Mouse (Mus musculus) kidney, adult 9 months (tissue): ENCODE measurements at regions not wholly inside any gene's neighbourhood (a gene's known extent, or its start where the extent isn't known, plus 50 kb on each side); places are given as distances from the start of the nearest gene placed in this dataset.

Source experiments
- DNase-seq: peaks from one replicate; pipeline ENCODE4 v3.0.0; 2022

DNA sequence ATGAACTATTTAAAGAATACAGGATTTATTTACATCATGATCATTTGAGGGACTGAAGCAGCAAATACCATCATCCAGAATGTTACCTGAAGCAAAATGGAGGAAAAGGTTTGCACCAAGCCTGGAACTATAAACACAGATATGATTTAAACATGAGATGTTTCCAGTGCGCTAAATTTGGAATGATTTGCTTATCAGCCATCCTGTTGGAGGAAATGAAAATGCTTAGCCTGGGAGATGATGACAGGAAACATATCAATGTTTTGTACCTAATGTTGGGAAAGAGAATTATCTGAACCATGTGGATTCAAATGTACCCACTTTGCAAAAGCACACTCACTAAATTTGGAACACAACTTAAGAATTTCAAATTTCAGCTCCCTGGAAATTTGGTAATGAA, 149.3 kb downstream of the Adgra3 start:
- no peak for DNase-seq

DNA sequence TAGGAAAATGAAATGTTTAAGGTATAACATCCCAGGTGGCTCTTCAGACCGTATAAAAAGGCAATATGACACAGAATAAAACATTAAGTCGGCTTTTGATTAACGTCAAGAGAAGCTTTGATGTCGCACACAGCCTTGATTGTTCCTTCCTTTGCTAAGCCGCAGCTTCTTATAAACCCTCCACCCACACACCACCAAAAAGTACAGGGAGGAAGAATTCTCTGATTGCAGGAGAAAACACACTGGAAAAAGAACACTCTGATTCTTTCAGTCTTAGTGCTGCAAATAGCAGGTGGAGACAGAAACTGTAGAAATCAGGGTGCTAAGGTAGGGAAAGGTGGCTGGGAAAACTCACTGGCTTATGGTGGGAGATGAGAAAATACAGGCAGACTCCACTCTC, 162.7 kb downstream of the Adgra3 start:
- DNase-seq: no peak

DNA sequence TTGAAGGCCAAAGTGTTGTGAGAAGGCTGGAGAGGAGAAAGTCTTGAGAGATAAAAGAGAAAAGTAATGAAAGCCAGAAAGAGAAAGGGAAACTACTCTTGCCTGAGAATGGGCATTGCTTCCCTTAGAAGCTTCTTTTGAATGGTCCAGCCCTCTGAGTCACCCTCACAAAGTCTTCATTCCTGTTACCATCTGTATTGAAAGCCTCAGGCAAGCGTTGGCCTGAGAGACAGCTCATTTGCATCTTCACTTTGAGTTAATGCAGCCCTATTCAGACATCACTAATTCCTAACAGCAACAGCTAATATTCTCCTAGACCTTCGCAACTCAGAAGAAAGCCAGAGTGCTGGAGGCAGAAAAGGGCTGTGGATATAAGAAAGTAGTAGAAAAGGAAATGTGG, 178.4 kb downstream of the Adgra3 start:
- DNase-seq: no peak

- DNase-seq: no peak
Observed at GRCm38 (mm10) chr5:49876240-49876639, 182.6 kb downstream of the Adgra3 start.

- peak; percentile 19 for DNase-seq
Observed at GRCm38 (mm10) chr5:49857202-49857601, 201.6 kb downstream of the Adgra3 start.

- no peak for DNase-seq
Observed at GRCm38 (mm10) chr5:49856036-49856435, 202.8 kb downstream of the Adgra3 start.

- DNase-seq: no peak
Observed at GRCm38 (mm10) chr5:49848680-49849079, 210.1 kb downstream of the Adgra3 start.

GRCm38 (mm10) chr5:49848174-49848573, 210.6 kb downstream of the Adgra3 start:
- no peak for DNase-seq

DNA sequence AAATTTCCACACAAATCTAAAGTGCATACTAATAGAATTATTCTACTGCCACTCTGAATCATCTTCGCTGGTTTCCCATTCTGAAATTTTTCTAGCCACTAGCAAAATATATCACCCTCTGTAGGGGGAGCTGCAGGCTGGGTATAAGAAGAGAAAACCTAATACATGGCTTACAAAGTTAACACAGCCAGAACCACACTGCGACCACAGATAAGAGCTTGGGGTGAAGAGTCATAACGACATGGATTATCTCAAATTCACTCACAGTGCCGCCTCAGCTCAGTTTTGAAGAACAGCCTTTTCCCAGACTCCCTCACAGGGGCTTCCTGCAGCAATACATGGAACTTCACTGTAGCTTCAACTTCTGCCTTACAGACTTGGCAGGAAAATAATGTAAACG, 240.0 kb downstream of the Adgra3 start:
- DNase-seq: no peak

GRCm38 (mm10) chr5:49816751-49817150, 242.1 kb downstream of the Adgra3 start:
- no peak for DNase-seq

GRCm38 (mm10) chr5:49813335-49813734, 245.5 kb downstream of the Adgra3 start:
- DNase-seq: no peak

GRCm38 (mm10) chr5:49788494-49789160, 263.9 kb upstream of the Kcnip4 start:
- DNase-seq: no peak

DNA sequence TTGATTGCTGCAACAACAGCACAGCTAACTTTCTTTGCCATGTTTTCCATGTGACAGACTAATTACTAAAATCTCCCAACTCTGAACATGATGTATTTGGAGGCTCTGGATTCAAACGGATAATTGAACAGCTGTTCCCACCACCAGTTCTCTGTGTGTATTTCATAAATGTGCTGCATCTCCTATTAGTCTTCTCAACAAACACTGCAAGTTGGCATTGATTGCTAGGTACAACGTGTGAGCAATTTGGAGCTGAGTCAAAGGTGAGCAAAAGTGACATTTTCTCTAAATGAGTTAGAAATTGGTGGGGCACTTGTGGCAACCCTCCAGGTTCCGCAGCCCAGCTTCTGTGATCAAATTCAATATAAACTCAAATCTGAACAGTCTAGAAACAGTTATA, 259.0 kb upstream of the Kcnip4 start:
- DNase-seq: no peak

GRCm38 (mm10) chr5:49761054-49761453, 236.3 kb upstream of the Kcnip4 start:
- DNase-seq: no peak

GRCm38 (mm10) chr5:49755531-49755930, 230.8 kb upstream of the Kcnip4 start:
- no peak for DNase-seq

- no peak for DNase-seq
Observed at GRCm38 (mm10) chr5:49712607-49713006, 187.9 kb upstream of the Kcnip4 start.

- no peak for DNase-seq
Observed at GRCm38 (mm10) chr5:49682156-49682555, 157.4 kb upstream of the Kcnip4 start.

- no peak for DNase-seq
Observed at GRCm38 (mm10) chr5:49681514-49681913, 156.8 kb upstream of the Kcnip4 start.

- DNase-seq: no peak
Observed at GRCm38 (mm10) chr5:49675885-49676284, 151.2 kb upstream of the Kcnip4 start.

DNA sequence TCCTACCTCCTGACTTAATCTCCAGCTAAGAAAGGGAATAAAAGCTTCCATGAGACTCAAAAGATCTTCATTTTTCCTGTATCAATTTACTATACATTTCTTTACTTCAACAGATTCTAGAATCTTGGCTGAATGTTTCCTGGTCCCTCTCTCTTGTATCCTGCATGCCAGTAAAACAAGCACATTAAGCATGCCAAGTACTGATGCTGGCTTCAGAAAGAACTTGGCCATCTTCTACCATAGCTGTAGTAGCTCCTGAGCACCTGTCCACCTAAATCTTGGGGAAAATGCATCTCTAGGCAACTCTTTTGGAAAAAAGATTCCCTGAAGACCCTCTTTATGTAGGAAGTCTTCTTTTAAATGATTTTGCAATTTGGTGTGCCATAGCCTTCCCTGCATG, 140.5 kb upstream of the Kcnip4 start:
- no peak for DNase-seq

GRCm38 (mm10) chr5:49663928-49664327, 139.2 kb upstream of the Kcnip4 start:
- no peak for DNase-seq

DNA sequence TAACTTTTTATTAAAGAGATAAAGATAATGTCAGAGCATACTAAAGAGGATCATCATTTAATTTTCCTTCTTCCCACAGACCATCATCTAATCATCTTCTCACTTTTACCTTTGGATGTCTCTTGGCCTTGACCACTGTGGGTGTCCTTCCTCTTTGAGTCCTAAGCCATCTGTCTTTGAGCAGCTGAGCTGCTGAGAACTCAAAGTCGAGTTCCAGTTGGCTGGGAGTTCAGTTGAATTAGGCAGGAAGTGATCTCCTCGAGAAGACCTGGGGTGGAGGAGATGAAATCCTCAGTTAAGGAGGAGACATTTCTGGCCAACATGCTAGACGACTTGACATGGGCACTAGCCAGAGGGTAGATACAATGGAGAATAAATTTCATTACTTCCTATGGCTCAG, 137.4 kb upstream of the Kcnip4 start:
- DNase-seq: no peak

DNA sequence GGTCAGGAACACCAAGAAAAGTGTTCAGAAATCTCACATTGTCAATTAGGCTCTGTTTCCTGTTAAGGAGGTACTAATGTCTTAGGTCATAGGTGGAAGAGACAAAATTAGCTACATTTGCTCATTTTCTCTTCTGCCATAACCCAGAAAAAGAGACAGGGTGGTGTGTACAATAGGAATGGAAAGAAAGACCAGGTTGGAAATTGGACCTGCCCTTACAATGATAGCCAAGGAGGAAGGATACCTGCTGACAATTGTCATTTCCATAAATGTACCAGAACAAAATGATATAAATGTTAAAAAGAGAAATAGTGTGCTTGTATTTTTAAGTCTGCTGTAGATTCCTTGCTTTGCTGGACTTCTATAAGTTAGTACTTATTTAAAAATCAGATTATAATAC, 135.9 kb upstream of the Kcnip4 start:
- DNase-seq: no peak

DNA sequence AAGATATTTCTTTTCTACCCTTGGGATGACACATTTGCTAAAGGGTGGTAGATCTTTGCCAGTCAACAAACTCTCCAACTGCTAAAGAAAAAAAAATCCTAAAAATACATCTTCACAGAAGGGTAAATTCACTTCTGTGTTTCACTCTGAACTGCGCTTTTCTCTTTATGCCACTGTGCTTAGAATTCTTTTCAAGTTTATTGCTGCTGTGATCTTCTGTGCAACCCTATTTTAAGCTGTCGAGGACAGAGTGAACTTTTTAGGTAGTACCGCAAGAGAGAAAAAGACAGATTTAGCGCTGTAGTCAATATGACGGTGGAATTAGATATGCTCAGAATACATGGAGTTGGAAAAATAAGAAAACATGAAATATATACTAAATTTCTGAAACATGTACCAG, 126.2 kb upstream of the Kcnip4 start:
- no peak for DNase-seq

GRCm38 (mm10) chr5:49645781-49646180, 121.1 kb upstream of the Kcnip4 start:
- no peak for DNase-seq

DNA sequence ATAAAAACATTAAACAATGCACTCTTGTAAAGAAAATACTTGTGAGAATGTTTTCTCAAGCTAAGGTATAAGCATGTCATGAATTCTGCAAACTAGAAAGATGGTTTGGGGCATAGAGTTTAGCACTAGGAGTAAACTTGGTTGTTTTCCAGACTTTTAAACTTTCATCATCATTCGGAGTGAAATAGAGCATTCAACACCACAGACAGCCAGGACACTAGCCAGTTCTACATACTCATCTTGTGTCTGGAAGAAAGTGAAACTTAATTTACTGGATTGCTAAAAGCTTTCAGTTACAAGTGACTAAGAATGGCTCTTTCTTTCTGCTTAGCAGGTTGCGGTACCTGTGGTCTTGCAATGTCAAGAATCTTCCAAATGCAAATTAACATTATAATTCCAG, 119.9 kb upstream of the Kcnip4 start:
- no peak for DNase-seq
